Mouse (Mus musculus) right cerebral cortex, postnatal 36 days (tissue): ENCODE measurements at regions not wholly inside any gene's neighbourhood (a gene's known extent, or its start where the extent isn't known, plus 50 kb on each side); places are given as distances from the start of the nearest gene placed in this dataset.

ENCODE experiments used
- DNase-seq, 2 experiments: peaks; one replicate each; pipeline ENCODE4 v3.0.0; 2022; ENCODE audit warnings: low spot score in 2 of 2, mixed read lengths in 1 of 2

DNA sequence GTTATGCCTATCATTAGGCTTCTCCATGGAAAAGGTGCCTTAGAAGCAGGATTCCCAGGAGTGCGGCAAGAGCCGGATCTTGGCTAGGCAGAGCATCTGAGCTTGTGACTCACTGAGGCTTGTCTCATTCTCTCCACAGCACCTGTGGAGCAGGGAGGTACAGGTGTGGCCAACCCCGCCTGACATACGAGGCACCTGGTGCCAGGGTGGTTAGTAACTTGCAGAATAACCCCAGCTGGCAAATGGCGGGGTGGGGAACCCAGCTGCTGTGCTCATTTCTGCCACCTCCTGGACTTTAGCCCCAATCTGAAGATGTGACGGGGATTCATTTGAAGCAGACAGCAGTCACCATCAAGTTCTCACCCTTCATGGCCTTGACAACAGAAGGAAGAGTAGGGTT is 96.2 kb downstream of the Pdgfra start:
- no peak for DNase-seq

DNA sequence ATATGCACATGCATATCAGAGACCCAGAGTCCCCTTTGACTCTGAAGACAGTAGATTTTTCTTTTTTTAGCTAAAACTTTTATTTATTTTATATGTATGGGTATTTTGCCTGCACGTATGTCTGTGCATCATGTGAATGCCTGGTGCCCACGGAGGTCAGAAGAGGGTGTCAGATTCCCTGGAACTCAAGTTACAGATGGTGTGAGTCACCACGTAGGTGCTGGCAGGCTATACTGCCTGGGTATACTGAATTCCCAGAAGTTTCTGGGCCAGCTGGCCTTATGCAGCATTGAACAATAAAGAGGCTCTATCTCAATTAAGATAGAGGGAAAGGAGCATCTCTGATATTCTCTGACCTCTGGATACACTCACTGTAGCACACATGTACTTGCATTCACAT is 97.6 kb downstream of the Pdgfra start:
- no peak for DNase-seq

DNA sequence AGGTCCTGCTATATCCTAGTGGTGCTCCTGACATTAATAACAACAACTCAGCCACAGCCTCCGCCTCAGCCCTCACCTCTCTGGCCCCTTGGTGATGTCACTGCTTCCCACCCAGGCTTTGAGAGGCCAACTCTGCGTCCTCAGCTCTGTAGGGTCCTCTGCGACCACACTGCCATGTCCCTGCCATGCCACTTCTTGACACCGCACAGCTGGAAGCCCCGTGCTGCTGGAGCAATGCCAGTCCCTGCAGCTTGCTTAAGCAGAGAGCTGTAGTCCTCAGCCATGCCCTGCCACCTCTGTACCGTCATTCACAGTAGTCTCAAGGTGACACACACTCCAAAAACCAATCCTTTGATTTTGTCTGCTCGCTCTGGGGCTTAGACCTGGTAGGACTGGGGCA is 101.3 kb downstream of the Pdgfra start:
- DNase-seq = no peak

DNA sequence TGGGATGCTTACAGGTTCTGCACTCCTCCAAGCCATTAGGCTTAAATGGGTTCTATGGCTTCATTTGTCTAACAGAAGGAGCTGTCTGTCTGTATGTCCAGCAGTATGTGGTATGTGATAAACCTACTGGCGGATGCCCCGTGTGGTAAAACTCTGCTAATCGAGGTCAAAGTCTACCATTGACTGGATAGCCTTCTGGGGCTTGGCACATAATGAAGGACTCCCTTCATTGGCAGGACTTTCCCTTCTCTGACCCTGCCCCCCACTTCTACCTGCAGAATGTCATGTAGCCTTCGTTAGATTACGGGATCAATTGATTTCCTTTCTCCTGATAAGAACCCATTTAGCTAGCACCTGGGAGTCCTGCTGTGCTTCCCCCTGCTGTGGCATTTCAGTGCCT is 101.7 kb downstream of the Pdgfra start:
- DNase-seq = no peak

DNA sequence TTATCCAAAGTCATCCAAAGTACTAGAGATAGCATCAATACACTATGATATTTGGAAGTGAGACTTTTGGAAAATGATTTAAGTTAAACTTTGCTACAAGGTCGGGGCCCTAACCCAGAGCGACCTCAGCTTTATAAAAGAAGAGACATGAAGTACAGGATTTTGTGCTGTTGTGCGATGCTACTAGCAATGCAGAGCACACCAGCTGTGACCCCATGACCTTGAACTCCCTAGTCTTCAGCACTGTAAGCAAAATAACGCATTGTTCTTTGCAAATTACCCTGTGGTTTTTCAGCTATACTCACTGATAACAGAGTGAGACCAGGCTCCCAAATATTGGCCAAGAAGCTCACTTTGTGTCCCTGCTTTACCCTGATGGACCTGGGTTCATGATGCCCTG is 104.1 kb downstream of the Pdgfra start:
- no peak for DNase-seq

DNA sequence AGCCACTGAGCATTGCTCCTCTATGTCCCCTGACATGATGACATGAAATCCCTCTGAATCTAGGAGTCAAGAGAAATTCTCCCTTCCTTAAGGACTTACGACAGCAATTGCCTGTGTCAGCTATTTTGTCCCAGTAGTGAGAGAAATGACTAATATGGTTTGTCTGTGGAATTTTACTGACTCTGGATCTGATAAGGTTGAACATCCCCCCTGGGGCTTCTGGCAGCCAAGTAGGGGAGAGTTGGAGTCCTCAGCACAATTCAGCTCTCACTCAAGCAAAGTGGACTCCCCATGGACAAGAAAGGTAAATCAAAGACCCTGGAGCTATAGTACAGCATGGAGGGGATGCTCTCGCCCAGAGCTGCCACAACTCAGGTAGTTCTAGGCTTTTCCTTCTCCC is 105.0 kb downstream of the Pdgfra start:
- DNase-seq = no peak

DNA sequence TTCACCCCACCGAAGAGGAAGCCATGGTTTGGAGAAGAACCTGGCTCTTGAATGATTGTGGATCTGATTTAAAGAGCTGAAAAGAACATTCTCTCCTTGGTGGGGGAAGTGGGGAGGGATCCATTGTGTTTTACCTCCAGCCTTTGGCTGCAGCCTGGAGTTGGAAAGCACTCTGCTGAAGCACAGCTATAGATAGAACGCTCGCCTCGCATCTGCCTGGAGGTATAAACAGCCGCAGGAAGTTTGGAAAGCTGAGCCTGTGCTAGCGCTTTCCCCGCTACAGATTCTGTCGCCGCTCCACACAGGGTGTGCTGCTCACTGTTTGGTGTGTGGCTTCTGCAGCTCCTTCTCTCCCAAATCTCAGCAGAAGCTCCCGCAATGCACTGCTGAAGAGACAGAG is 108.2 kb downstream of the Pdgfra start:
- peak; percentile 53 to 68 for DNase-seq

DNA sequence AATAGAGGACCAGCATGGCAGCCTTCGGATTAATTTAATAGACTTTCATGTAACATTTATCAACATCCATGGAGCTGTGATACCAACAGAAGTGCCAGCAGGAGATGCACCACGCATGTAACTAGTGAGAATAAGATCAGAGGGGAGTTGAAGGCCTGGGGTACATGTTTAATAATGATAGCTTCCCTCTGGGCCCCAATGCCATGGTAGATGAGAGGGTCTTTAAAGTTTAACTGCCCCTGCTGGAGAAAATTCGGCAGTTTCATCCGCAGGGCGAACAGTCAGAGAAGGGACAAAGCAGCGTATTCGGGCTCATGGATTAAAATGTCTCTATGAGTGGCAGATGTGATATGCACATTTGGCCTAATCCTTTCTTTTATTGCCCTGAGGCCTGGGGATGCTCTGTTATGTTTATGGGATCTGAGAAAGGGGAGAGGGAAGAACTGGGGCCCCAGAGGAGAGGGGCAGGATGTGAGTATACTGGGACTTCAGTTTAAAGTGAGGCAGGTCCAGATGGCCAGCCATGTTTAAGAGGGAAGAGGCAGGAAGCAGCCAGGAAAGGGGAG is 114.1 kb downstream of the Pdgfra start:
- DNase-seq = no peak

DNA sequence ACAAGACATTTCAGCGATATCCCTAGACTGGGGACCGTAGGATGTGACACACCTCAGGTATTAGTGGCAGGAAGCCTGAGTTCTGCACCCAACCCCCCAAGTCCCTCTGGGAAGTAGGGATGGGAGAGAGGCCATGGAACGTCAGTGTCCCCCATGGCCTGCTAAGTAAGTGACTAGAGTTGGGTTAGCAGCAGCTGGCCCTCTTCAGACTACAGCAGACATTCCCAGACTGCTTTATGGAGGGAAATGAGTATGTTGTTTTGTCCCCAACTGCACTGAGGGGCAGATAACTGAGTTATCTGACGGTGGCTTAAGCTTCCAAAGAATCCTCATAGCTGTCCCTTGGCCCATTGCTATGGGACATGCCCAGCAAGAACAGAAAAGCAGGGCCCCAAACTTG is 114.8 kb downstream of the Pdgfra start:
- no peak for DNase-seq

DNA sequence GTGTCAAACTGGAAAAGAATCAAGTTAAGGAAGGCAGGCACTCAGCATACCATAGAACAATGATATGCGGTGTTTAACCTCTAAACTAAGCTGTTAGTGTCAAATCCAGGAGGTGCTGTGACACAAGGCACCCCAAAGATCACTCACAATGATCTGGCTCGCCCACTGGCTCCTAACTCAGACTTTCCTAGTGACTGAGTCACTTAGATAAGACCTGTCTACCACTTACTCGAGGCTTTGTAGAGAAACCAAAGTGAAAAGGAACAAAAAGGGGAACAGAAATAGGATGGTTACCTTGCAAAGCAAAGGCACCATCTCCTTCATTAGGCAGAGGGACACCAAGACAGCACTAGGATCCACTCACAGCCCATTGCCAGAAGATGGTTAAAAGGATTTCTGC is 115.7 kb downstream of the Pdgfra start:
- DNase-seq = no peak

DNA sequence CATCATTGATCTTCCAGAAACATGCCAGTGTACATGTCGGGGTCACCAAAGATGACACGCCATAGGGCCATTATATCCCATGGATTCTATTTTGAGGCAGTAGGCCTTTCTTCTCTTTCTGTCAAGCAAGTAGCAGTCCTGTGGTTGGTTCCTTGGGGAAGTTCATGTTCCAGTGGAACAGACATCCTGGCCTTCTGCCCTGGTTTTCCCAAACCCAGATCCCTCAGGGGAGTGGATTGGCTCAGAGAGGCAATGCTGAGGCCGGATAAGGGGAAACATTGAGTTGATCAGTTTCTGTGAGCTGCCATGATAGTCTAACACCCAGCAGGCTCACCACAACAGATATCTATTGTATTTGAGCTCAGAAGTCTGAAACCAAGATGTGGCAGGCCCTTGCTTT is 125.9 kb downstream of the Pdgfra start:
- no peak for DNase-seq

DNA sequence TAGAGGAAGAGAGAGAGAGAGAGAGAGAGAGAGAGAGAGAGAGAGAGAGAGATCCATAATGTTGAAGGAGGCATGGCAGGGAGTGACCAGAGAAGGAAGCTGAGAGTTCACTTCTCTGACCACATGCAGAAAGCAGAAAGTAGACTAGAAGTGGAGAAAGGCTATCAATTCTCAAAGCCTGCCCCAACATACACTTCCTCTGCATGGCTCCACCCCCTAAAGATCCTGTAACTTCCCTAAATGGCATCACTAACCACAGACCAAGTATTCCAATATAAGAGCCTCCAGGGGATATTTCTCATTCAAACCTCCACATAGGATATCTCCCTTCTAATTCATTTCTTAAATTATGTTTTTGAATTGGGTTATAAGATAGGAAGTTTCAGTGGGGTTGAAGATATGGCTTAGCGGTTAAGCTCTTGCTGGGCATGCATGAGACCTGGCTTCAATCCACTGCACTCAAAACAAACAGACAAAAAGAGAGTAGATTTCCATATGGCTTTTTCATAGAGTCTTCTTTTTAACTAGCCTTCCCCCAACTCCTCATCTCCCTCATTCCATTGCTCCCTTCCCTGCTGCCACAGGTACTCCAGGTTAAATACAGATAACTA is 127.6 kb downstream of the Pdgfra start:
- DNase-seq = no peak

DNA sequence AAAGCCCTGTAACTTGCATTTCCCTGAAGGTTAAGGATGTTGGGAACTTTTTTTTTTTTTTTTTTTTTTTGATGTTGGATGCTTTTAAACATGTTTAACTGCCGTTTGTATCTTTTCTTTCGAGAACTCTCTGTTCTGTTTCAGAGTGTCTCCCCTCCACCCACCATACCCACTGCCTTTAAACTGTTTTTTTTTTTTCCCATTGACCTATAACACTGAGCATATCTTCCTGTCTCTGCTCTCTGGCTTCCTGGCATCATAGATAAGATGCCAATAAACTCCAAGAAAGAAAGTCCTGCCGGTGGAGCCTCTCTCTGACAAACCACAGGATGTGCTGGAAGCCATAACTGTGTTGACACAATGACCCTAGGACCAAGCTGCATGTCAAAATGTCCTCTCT is 128.6 kb downstream of the Pdgfra start:
- no peak for DNase-seq

DNA sequence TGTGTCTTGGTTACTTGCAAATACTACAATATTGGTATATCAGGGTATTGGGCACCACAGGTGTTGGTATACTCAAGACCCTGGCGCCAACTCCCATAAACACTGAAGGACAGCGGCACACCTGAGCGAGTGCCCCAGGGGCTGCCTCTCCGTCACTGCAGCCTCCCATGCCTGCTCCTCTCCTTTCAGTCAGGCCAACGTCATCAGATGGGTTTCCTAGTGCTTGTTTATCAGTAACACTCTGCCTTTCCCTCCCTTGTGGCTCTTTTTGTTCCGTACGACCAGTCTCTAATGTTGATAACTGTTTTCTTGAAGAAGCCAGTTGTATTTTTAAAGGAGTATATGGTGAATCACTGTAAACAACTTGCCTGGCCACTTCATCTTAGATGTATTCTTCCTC is 129.4 kb downstream of the Pdgfra start:
- no peak for DNase-seq

DNA sequence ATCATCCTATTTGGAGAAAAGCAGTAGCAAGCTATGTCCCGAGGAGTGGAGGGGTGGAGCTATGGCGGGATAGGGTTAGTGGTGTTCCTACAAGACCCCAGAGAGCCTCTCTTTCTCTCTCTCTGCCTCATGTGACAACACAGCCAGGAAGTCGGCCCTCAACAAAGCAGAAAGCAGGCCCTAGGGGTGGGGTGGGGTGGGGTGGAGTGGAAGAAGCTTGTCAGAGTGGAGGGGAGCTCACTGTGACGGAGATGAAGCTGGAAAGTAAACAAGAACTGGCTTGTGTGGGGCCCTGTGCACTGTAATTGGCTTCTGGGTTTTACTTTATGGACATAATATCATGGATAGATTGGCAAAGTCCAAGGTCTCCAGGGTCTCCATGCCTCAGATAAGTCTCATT is 130.5 kb downstream of the Pdgfra start:
- DNase-seq = no peak

DNA sequence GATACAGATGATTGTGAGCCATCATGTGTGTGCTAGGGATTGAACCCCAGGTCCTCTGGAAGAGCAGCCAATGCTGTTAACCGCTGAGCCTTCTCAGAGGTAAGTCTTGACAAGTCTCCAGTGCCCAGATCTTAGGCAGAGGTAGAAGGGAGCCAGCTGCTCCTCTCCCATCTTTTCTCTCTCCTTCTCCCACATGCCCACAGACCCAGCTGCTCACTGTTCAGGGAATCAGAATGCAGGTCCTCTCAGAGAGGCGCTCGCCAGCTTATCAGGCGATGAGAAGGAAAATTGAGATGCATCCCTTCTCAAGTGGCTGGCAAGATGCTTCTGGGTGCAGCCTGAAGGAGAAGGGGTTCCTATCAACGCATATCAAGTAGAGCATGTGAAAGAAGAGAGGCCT is 131.7 kb downstream of the Pdgfra start:
- DNase-seq = peak in 1 of 2 experiments; percentile 12

DNA sequence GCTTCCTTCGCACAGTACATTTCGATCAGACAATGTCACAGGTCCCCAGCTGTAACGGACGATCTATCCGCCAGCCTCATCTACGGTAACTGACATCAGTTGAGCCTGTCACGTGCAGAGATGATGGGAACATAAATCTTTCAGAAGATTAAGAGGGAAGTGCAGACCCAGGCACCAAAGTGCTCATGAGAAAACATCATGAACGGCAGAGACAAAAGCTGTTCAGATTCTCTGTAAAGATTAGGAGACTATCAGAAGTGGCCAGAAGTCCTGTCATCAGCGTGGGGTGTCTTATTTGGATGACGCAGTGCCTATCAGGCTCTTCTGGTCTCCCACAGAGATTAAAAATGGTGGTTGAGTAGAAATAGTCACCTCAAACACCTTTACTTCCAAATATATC is 133.9 kb downstream of the Pdgfra start:
- DNase-seq = no peak

DNA sequence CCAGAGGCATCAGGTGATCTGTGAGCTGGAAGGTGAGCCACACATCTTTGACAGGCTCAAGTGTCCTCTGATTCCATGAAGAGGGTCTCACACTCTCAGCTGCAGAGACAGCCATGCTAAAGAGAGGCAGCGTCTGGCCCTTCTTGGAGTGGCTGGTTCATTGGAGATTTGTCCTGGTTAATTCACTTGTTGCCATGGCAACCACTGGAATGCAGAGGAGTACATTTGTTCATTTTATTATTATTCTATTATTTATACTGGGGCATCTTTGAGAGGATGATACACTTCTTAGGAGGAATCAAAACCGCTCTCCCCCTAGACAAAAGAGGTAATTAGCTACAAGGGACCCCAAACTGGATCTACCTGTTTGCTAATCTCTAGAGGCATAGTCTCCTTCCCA is 143.6 kb downstream of the Pdgfra start:
- no peak for DNase-seq

DNA sequence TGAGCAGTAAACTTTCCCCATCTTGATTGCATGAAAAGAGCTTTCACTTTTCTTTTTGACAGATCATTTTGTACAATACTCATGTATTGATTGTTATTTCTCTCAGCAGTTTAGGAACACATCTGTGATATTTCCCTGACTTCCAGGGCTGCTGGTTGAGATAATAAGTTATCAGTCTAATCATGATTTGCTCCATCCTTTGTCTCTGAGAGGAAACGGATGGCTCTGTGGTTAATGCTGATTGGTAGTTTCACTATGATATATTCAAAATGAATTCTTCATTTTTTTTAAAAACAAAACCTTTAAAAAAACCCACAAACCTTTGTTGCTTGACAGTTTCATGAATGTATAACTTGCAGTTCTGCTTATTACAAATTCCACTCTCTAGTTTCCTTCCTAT is 160.8 kb downstream of the Pdgfra start:
- DNase-seq = no peak

DNA sequence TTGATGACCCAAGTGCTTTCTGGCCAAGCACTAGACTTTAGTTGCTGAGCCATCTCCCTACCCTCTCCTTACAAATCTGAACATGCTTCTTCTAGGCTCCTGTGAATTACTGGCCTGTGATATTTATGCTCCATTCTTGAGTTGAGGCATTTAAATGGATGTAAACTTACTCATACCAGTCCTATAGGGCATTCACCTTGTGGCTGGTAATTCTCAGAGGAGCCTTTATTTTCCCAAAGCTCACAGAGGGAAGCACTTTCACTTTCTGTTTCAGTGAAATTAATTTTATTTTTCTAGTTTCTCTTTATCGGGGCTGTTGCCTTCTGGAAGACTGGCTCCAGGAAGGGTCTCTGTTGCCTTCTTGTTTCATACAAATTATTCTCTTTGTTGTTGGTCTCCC is 163.9 kb downstream of the Pdgfra start:
- DNase-seq = no peak

DNA sequence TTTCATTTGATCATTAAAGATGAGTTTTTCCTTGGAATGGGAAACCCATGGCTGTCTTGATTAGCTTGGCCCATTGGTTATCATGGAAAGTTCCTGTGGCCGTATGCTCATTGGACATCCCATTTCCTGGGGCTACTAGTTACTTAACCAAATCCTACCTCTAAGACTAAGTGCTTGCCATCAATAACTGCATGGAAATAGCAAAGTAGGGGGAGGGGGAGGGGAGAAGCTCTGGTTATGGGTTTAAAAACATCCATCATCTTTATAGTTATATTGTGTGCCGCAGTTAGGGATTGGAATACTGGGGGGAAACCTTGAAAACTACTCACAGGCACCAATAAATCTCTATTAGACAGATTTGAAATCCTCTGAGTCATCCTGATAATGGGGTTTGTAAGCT is 168.4 kb downstream of the Pdgfra start:
- no peak for DNase-seq

DNA sequence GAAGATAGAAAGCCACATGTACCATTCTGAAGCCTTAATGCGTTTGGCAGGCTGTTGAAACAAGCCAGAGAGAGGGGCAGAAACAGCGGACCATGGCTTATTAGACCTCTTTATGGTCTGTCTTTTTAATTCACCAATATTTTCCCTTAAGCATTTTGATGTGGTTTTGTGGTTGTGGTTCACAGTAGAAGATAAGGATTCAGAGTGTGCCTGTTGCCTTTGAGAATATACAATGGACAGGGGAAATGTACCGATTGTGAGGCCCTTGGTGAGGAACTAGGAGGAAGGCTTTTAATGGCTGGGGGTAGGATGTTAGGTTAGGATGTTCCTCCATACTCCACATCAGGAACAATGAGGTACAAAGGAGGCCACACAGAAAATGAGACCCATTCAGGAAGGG is 182.0 kb downstream of the Pdgfra start:
- no peak for DNase-seq

DNA sequence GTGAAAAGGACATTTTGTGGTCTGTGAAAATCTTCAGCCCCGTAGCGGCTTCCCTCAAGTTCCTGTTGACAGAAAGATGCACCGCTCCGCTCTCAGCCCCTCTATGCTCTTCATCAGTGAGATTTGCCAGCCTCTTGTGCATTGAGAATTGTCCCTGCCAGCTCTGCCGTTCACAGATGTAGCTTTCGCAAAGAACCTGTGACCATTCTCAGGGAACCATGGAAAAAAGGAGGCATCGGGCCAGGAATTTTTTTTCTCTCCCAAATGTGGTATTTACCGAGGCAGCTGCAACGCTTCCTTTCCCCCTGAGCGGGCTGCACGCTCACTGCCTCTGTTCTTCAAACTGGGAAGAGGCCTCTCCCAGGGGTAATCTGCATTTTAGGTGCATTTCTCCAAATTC is 184.4 kb downstream of the Pdgfra start:
- DNase-seq = no peak

DNA sequence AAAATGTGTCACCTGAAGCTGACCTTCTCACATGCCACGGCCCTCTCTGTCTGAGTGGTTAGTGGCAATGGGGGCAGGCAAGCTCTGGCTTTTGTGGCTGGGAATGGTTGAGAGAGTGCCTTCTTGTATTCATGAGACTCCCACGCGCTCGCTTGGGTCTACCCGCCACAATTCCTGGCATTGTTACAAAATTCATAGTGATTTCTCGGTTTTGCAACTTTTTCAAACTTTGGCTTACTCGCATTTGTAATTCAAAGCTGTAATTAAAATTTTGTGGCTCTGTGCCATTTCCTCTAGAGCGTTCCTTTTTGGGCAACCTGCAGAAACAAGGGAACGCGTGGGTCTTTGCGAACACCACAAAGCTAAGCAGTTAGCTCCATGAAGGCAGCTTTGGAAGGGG is 186.3 kb downstream of the Pdgfra start:
- DNase-seq = peak; percentile 24 to 50
